Mouse (Mus musculus) skeletal muscle tissue, adult 2 months (tissue): ENCODE data around the gene Ndrg4.

ENCODE experiments used
- DNase-seq: peaks from one replicate; pipeline ENCODE4 v3.0.0-alpha.2; 2012; ENCODE audit warnings: low read depth, low spot score

Ndrg4 gene

GRCm38 (mm10) chr8:95678024-95678611 lies 1.3 kb downstream of the Ndrg4 start:
- DNase-seq: no peak

DNA sequence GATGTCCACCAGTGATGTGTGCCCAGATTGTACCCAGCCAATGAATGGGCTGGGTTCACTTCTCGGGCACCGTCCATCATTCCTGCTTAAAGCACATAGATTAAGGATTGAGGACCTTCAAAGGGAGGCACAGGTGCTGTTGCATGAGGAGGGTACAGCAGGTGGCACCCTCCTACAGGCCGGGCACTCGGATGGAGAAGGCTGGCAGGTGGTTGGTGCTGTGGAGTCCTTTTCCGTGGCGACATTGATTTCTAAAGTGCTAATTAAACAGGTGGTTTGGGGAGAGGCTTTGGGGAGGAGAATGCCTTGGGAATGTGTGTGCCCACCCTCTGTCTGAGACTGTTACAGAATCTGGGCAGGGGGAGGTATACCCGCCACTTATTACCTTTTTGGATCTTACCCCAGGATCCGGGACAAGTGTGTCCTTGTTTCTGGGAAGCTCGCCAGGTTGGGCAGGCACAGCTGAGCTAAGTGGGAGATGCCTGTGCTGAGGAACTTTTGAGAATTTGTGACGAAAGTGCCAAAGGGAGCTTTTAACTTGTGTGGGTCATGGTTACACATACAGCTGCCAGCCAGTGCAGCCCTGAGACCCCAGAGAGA lies 11.4 kb downstream of the Ndrg4 start:
- DNase-seq: no peak

DNA sequence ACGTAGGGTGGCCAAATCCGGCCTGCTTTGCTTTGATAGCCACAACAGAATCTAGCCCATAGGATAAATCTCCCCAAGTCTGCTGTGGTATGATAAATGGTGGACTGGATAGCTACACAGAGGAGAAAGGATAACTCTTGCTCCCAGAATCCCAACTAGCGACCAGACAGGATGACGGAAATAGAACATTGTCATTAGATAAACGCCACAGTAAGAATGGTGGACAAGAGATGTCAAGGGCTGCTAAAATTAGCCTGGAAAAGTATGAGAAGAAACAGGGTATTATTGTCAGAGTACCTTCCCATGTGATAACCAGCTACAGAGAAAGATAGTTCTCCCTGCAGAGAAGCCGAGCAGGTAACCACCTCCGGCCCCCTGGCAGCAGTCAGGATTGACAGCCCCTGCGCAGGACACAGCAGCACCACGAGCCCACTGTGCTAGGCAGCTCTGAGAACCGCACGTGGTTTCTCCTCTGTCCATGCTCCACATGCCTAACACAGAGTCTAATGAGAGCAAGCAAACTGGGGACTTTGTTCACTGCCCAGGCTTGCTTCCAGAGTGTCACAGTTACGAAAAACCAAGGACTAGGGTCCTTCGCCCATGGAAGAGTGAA lies 14.3 kb downstream of the Ndrg4 start:
- DNase-seq: no peak

DNA sequence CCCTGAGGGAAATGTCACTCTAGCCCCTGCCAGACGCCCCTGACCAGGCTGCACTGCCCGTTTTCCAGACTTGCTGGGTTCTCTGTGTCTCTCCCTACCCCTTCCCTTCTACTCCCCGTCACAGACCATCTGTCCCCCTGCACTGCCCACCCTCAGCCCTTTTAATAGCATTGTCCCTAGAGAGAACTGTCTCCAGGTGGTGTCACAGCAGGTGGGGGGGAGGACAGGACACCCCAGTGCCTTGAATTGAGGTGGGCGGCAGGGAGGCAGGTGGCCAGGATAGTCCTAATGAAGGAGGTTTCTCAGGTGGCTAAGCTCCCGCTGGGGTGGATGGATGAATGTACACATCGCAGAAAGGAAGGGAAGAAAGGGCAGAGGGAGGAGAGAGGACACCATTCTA lies 17.9 kb downstream of the Ndrg4 start:
- DNase-seq: no peak

DNA sequence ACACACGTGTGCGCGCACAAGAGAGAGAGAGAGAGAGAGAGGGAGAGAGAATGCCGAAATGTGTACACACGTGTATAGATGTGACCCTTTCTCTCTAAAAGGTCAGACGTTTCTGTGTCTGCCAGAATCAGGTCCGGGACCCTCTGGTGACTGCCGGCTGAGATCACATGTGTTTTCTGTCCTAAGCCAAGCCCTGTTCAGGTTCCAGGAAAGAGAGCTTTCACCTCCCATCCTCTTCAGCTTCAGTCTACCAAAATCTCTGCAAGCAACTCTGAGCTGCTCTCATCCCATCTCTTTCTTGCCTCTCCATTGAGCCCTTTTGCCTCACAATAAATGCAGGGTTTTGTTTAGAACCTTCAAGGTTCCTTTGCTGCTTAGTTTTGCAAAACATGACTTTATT lies 19.9 kb downstream of the Ndrg4 start:
- DNase-seq: no peak

DNA sequence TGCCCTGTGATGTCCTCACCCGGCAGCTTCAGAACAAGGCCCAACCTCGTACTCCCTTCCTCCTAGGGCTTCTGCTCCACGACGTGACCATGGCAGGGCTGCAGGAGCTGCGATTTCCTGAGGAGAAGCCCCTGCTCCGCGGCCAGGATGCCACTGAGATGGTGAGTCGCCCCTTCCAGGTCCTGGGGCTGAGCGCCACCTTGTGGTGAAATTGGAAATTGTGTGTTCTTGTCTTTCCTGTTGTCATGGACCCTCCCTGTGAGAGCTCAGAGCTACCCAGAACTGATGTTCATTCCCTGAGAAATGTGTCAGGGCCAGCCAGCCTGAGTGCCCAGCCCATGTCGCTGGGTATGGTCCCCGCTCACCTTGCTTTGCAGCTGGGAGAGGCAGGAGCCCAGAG lies 20.3 kb downstream of the Ndrg4 start:
- peak; percentile 40 for DNase-seq

DNA sequence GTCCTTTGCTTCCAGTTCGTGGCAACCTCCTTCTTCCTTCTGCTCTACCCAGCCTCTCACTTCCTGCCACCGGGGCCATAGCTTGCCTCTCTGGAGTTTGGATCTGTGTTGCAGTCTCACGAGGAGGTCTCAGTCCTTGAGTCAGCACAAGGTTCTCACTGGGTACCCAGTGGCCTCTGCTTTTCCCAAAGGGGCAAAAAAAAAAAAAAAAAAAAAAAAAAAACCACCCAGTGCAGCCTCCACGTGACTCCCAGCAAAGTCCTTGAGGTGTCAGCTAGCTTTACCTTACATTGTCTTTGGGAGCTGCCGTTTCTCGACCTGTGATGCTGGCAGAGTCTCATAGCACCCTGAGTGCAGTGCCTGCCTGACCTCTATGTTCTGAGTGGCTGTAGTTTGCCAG lies 21.4 kb downstream of the Ndrg4 start:
- no peak for DNase-seq

DNA sequence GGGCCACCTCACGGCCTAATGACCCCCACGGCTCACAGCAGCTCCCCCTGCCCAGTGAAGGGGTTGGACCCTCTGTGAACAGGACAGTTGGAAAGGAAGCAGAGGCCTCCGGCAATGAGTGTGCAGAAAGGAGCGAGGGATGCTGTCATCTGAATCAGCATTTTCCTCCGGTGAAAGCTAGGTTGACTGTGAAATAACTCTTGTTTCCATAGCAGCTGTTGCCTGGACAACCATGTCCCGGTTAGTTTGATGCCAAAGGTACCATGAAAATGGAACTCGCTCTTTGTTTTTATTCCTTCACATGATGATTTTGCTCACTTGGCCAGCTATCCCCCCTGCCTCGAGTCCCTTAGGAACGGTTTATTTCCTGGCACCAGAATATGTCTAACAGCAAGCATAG lies 23.5 kb downstream of the Ndrg4 start:
- no peak for DNase-seq

DNA sequence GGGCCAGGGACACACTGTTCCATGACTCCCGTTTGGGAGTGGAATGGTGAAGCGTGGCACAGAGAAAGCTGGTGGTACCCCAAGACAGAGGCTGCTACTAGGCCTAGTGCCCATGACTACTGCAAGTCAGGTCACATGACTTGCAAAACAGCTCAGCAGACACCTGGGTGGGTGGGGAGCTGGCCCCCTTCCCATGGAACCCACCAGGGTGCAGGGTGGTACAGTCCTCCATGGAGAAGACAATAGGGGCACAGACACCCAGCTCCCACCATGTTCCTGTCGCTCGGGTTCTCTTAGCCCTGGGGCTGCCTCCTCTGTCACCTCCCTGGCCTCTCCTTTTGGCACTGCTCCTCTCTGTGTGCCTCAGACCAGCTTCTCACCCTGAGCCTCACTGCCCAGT lies 25.0 kb downstream of the Ndrg4 start:
- no peak for DNase-seq

GRCm38 (mm10) chr8:95702480-95703446 lies 26.0 kb downstream of the Ndrg4 start:
- peak; percentile 70 for DNase-seq

GRCm38 (mm10) chr8:95703461-95704260 lies 26.9 kb downstream of the Ndrg4 start:
- no peak for DNase-seq

GRCm38 (mm10) chr8:95704538-95704937 lies 27.8 kb downstream of the Ndrg4 start:
- DNase-seq: no peak

GRCm38 (mm10) chr8:95709579-95709978 lies 32.8 kb downstream of the Ndrg4 start:
- DNase-seq: no peak

- DNase-seq: no peak
Measured at GRCm38 (mm10) chr8:95711029-95711428, 34.2 kb downstream of the Ndrg4 start.

GRCm38 (mm10) chr8:95712395-95712794 lies 35.6 kb downstream of the Ndrg4 start:
- DNase-seq: no peak

GRCm38 (mm10) chr8:95713100-95714010 lies 36.6 kb downstream of the Ndrg4 start:
- DNase-seq: peak; percentile 55

- DNase-seq: no peak
Measured at GRCm38 (mm10) chr8:95714367-95714766, 37.6 kb downstream of the Ndrg4 start.

DNA sequence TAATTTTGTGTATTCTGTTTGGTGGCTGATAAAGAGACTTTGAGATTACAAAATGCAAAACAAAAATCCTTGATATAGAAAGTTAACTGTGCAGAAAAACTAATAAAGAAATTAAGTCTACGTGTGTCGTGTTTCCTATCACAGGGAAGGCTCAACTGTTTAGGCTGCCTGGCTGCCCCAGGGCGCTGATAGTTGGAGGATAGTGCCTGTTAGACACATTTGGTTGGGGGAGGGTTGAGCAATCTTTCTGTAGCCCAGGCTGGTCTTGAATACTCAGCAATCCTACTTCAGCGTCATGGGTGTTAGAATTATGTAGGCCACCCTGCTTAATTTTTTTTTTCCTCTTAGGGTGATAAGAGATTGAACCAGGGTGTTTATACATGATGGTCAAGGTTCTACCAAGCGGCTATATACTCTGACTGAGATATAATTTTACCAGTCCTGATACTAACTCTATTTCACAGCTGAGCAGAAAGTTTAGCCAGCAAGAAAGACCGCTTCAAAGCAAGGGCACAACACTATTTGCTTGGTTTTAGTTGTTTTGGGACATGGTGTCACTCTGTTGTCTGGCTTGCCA lies 38.1 kb downstream of the Ndrg4 start:
- DNase-seq: no peak

DNA sequence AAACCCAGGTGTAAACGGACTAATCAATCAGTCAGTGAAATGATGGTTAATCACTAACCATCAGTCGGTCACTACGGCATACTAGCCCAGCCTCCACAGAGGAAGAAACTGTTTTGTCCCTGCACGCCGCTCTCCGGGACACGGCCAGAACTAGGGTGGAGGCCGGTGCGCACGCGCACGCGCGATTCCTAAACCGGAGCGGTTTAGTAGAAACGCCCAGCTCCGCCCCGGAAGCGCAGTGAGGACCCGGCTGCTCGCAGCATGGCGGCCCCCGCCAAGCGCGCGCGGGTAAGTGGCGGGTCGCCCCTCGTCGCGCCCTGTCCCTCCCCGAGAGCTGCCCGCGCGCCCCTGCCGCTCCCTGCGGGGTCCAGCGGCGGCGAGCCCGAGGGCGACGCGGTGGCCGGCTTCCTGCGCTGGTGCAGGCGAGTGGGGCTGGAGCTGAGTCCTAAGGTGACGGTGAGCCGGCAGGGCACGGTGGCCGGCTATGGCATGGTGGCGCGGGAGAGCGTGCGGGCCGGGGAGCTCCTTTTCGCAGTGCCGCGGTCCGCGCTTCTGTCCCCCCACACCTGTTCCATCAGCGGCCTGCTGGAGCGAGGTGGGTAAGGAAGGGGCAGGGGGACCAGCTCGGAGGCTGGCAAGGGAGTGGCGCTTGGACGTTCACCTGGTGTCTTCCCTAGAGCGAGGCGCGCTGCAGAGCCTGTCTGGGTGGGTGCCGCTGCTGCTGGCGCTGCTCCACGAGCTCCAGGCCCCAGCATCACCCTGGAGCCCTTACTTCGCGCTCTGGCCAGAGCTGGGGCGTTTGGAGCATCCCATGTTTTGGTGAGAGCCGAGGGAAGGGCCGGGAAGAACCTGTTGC lies 39.1 kb downstream of the Ndrg4 start, which contains the start of gene Setd6:
Gene Setd6 (plus strand): TSS at position 206 of the 856 bp plus-strand sequence.
- DNase-seq: peak; percentile 81
